Mouse (Mus musculus): ENCODE measurements around the gene Ptprj.
"Not testable (repeated sequence)": the region's sequence is repeated elsewhere in the genome, so short reads cannot be mapped to it uniquely, and the experiment has no call there.

DNA sequence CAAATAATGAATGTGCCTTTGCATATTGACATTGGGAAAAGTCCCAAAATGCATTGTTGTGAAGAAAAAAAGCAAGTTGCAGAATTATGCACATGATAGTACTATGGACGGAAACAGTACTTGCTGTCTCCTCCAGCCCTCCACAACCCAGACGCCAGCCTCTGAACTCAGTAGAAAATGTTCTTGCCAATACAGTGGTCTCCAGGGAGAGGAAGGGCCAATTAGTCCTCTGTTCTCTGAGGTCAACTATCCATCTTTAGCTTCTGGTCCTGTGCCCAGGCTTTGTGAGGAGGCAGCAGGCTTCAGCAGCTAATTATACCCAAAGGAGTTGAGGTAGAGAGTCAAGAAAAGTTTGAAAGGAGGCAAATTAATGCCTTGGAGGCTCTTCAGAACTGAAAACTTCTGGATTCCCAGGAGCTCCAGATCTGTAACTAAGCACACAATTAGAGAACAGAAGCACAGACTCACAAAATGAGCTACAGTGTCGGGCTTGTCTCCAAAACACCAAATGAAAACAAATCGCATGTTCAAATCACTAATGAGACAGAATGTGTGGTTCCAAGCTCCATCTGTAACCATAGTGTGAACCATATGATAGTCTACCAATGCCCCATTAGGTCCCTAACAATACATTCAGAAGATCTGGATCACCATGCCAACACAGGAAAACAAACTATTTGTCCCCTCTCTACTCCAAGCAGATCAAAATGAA lies 166.2 kb downstream of the Ptprj start:
- not testable (repeated sequence) for TF ChIP-seq CTCF (conservative IDR thresholded peaks at IDR 0.05; ENCODE audit: low read length); NANOG (IDR thresholded peaks at IDR 0.05; ENCODE audit: borderline replicate concordance, low read length)
